Mouse (Mus musculus): ENCODE results near the gene Trpc1.

Gene Trpc1

GRCm38 (mm10) chr9:95750037-95750511 is at the start of gene Trpc1:
Gene Trpc1, minus strand, starts transcription at chr9:95750375.
- peak; percentile 61 to 69 for DNase-seq (ENCODE audit: low spot score in 2 of 2)

DNA sequence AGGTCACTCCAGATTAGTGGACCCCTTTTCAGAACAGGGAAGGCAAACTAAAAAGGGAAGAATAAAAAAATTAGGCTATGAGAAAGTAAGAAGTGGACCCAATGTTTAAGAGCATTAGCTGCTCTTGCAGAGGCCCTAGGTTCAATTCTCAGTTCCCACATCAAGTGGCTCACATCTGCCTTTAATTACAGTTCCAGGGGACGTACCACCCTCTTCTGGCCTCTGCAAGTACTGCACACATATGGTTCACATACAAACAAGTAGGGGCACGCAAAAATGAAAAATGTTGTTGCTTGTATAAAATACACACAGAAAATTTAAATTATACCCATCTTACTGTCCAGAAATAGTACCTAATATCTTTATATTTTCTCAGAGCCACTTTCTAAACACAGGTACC is 46.1 kb upstream of the Trpc1 start:
- DNase-seq (ENCODE audit: low spot score in 2 of 2), result no peak

GRCm38 (mm10) chr9:95795844-95796243 is 45.7 kb upstream of the Trpc1 start:
- no peak for DNase-seq (ENCODE audit: low spot score in 2 of 2)

GRCm38 (mm10) chr9:95795077-95795784 is 45.1 kb upstream of the Trpc1 start:
- no peak for DNase-seq (ENCODE audit: low spot score in 2 of 2)

- no peak for DNase-seq (ENCODE audit: low spot score in 2 of 2)
Measured at GRCm38 (mm10) chr9:95793986-95794744, 44.0 kb upstream of the Trpc1 start.

DNA sequence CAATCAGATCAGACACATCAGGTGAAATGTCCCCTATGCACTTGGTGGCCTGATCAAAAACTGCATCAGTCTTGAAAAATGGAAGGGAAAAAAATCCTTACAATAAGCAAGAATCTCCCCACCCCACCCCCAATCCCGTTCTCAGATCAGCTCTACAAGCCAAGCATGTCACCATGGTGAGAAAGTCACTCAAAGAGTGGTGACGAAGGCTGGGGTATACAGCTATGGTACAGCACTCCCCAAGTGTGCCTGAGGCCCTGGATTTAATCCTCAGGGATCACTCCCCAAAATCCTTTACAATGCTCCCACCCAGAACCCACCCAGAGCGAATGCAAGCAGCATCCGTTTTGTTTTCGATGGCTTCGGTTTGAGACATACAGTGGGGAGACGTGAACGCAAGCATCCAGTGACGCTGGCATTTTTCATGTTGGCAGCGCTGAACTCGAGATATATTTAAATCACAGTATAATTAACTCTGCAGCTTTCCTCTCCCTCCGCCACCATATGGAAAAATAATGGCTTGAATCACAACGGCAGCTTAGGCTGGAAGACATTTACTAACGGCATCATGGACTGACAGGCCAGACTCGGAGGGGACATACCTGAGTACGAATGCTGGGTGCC is 34.8 kb upstream of the Trpc1 start:
- DNase-seq (ENCODE audit: low spot score in 2 of 2), result peak in 1 of 2 experiments; percentile 8

- no peak for DNase-seq (ENCODE audit: low spot score in 2 of 2)
Measured at GRCm38 (mm10) chr9:95783646-95784293, 33.6 kb upstream of the Trpc1 start.

- DNase-seq (ENCODE audit: low spot score in 2 of 2), result no peak
Measured at GRCm38 (mm10) chr9:95771671-95772070, 21.5 kb upstream of the Trpc1 start.

DNA sequence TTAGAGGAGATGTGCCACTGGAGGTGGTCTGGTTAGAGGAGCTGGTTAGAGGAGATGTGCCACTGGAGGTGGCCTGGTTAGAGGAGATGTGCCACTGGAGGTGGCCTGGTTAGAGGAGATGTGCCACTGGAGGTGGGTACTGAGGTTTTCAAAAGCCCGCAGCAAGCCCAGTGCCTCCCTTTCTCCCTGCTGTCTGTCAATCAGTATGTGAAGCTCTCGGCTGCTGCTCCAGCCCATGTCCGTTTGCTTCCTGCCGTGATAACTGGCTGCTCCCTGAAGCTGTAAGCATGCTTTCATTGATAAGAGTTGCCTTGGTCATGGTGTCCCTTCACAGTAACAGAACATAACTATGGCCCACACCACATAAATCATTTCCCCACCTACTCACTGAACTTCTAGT is 13.0 kb upstream of the Trpc1 start:
- DNase-seq (ENCODE audit: low spot score in 2 of 2), result no peak

- no peak for DNase-seq (ENCODE audit: low spot score in 2 of 2)
Measured at GRCm38 (mm10) chr9:95762228-95762627, 12.1 kb upstream of the Trpc1 start.

GRCm38 (mm10) chr9:95761381-95761780 is 11.2 kb upstream of the Trpc1 start:
- DNase-seq (ENCODE audit: low spot score in 2 of 2), result no peak

DNA sequence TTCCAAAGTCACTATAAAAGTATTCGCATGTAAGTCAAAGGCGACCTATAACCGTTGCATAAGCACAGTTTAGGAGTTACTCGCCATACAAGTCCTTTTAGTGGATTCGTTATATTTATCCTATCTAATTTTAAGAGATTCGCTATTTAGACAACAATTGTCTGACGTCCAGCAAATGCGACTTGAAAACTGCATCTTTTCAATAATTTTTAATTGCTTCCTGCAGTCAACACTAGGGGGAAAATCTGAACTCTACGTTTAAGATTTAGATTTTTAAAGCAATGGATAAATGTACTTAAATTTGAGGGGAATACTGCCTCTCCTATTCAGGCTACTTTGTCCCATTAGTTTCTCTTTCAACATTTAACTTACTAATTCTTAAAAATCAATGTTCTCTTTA is 571 bp upstream of the Trpc1 start:
- DNase-seq (ENCODE audit: low spot score in 2 of 2), result no peak

DNA sequence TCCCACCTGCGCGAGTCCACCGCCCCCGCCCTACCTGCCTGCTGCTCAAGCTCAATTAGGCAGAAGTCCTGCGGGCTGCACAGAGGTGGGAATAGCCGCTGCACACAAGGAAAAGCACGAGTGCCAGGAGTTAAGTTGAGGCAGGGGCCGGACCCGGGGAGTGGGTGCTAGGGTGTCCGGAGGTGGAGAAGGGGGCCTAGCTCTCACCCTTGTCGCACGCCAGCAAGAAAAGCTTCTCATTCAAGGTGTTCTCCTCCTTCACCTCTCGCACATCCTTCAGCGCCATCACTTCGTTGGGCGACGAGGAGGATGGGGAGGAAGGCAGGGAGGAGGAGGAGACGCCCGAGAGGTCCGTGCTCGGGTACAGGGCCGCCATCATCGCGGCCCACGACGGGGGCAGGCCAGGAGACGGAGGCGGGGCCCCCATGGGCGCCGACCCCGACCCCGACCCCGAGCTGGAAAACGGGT is 680 bp downstream of the Trpc1 start:
- DNase-seq (ENCODE audit: low spot score in 2 of 2), result peak; percentile 5 to 16

DNA sequence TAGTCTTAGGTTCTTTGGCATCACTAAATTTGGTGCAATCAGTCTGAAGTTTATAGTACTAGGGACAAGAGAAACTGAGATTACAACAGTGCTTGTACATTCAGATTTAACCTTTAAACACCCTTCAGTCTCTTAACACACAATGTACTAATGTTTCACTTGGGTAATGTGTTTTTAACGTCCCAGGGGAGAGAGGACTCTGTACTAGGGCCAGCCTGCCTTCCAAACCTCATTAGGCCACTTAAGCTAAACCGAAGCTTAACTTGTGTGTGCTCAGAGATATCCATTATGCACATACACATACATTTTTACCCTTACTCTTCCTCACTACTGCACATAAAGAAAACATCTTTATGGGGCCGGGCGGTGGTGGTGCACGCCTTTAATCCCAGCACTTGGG is 2.9 kb downstream of the Trpc1 start:
- no peak for DNase-seq (ENCODE audit: low spot score in 2 of 2)

- DNase-seq (ENCODE audit: low spot score in 2 of 2), result no peak
Measured at GRCm38 (mm10) chr9:95744845-95745613, 5.1 kb downstream of the Trpc1 start.

DNA sequence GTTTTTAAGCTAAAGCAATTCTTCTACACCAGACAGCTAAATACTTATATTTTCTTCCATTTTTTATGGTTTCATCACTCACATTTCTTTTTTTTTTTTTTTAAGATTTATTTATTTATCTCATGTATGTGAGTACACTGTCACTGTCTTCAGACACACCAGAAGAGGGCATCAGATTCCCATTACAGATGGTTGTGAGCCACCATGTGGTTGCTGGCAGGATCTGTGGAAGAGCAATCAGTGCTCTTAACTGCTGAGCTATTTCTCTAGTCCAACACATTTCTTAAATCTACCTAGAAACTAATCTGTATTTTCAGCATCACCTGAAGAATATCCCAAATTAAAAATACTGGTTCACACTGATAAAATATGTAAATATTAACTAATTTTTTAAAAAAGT is 13.9 kb downstream of the Trpc1 start:
- no peak for DNase-seq (ENCODE audit: low spot score in 2 of 2)

DNA sequence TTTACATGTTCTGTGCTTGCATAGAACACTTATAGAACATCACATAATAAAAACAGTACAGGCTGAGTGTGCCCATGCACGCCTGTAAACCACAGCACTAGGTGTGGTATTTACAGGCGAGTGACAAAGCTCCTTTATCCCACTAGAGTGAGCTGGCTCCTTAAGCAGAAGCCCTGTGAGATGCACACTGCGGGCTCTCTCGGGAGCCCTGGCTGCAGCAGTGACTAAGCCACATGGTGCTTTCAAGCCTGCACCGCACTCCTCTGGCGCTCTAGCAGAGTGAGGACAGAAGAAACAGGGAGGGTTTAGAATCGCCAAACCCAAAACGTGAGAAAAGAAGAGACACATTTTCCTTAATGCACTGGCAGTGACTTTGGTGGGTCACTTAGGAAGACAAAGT is 37.6 kb downstream of the Trpc1 start:
- no peak for DNase-seq (ENCODE audit: low spot score in 2 of 2)

GRCm38 (mm10) chr9:95708943-95709342 is 41.2 kb downstream of the Trpc1 start:
- no peak for DNase-seq (ENCODE audit: low spot score in 2 of 2)

DNA sequence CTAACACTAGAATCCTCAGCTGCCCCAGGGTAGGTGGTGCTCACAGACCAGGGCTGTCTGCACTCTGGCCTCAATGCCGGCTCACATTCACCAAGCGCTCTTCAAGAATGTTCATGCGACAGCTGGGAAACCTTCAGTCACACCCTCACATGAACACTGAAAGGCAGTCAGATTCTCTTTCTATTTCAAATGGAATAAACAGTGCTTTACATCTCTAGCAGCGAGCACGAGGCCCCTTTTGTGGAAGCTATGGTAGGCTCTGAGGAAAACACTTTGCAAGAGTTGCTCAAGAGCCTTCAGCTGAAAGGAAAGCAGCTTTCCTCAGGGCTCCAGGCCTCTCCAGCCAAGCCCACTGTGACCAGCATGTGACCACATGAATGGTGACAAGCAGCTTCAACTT is 44.8 kb downstream of the Trpc1 start:
- DNase-seq (ENCODE audit: low spot score in 2 of 2), result no peak

GRCm38 (mm10) chr9:95704078-95704477 is 46.1 kb downstream of the Trpc1 start:
- no peak for DNase-seq (ENCODE audit: low spot score in 2 of 2)

GRCm38 (mm10) chr9:95699273-95699672 is 50.9 kb downstream of the Trpc1 start:
- DNase-seq (ENCODE audit: low spot score in 2 of 2), result no peak

All from frontal cortex, postnatal 14 days (tissue).